Mouse (Mus musculus) lung, adult 2 months (tissue): ENCODE results near the gene Mpv17l.

ENCODE experiments used
- CTCF ChIP-seq: fragments of 200-500 bp; IDR thresholded peaks from 2 replicates; pipeline ENCODE4 v1.5.1; 2011; ENCODE audit warnings: mild to moderate bottlenecking, low read length, control low read depth; ENCODE audit not compliant: insufficient read depth
- POLR2A ChIP-seq: fragments of 200-500 bp; IDR thresholded peaks from 2 replicates; pipeline ENCODE4 v1.6.1; 2011; ENCODE audit warnings: low read depth, mild to moderate bottlenecking, control low read depth, low read length, borderline replicate concordance; ENCODE audit errors: extremely low read depth

DNA sequence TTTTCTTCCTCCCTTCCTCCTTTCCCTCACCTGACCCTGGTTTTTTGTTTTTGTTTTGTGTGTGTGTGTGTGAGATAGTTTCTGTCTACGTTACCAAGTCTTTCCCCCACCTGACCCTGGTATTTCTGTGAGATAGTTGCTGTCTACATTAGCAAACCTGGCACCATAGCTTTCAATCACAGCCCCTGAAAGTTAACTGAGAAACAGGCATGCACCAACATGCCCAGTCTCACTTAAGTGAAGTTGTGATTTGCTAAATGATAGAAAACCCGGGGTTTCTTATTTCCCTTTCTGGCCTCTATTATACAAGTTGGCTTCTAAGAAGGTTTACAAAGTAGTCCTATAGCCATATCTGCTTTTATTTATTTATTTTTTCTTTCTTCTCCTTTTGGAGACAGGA, 12.5 kb upstream of the Mpv17l start:
- TF ChIP-seq CTCF (no peak), POLR2A (no peak)
